Mouse (Mus musculus) ES-Bruce4 (cell line): ENCODE measurements around the gene Sgms1.

Experiments used
- CTCF ChIP-seq: IDR thresholded peaks from one replicate; pipeline ENCODE4 v1.8.1; 2011; ENCODE audit warnings: low read depth, low read length
- POLR2A ChIP-seq: IDR thresholded peaks from one replicate; pipeline ENCODE4 v1.8.1; 2011; ENCODE audit warnings: low read length; ENCODE audit not compliant: insufficient read depth

DNA sequence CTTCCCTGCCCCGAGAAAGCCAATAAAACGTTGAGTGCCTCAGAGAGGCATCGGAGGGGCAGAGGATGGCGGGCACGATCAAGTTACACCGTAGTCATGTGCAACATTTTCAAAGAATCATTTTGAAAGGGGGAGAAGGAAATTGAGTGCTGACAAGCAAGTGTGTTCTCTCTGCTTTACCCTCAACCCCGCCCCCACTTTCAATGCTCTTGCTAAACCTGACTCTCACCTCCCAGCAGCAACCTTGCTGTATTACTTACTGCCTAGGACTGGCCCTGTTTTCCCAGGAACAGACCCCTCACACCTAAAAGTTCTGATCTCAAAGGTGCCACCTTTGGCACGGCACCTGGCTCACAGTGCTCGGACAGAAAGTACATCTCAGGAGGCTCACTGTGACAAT, 121.0 kb downstream of the Sgms1 start:
- no peak for TF ChIP-seq CTCF
- no peak for TF ChIP-seq POLR2A
